Mouse (Mus musculus): ENCODE data around the gene Dbx1. TPM values are rescaled to one million over a fixed set of nuclear protein-coding genes. Genes with fewer than 3 reads are reported as not detected.
A peak's percentile ranks its signal among the peaks of the same experiment; 100 is the strongest.

Gene Dbx1
- polyA plus RNA-seq, 1 experiment from 2014 or later: 0.43 TPM

DNA sequence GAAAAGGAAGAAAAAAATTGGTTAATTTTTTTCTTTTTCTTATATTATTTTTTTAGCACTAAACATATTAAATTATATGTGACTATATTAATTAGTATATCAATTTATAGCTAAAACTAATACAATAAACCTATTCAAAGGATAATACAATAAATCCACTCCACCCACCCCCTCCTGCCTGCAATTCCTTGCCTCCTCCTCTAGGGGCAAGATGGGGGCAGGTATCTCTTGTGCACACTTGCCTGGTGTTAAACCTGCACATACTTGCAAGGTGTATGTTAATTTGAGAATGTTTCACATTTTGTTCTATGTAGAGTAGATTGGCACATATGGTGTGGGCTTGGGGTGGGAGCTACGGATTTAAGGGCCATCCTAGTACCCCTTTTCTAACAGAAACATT, 16.5 kb downstream of the Dbx1 start:
- H3K27ac ChIP-seq: no peak overlapping the region
- no peak overlapping the region for H3K4me3 ChIP-seq (replicated peaks)
- no peak for ATAC-seq (replicated peaks; ENCODE audit: low FRiP score)
- H3K9ac ChIP-seq: no peak overlapping the region
- H3K27me3 ChIP-seq: peaks cover 38% of the 10 kb centered on the region
- H3K4me2 ChIP-seq: no peak overlapping the region
- 0 out of 2 replicates have a peak, but pooled peaks cover 4% of the 10 kb centered on the region for H3K4me1 ChIP-seq
- 70% methylated on average over 1 of the region's 1 CpGs for WGBS
- no peaks in the 10 kb centered on the region for H3K36me3 ChIP-seq
- H3K9me3 ChIP-seq (replicated peaks): no peaks in the 10 kb centered on the region

DNA sequence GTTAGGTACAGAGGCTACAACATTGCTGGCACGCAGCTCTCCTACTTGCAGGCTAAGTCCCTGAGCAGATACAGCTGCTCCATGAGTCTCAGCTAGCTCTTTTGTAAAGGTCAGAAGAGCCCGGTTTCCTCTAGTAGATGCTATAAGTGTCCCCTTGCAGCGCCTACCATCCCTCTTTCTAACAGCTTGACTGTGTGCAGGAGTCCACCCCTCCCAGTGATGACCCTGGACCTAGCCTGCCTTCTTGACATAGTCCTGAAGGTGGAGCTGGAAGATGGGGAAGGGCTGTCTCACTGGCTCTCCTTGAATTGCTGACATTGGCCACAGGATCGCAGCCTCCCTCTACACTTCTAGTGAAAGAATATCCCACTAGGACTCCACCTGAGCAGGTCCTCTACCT, 19.6 kb downstream of the Dbx1 start:
- H3K4me1 ChIP-seq: 0 out of 2 replicates have a peak, but pooled peaks cover 4% of the 10 kb centered on the region
- 74% methylated on average over 4 of the region's 4 CpGs for WGBS
- peaks cover 19% of the 10 kb centered on the region for H3K27me3 ChIP-seq
- H3K27ac ChIP-seq: no peak overlapping the region
- H3K4me2 ChIP-seq: no peak overlapping the region
- no peak for ATAC-seq (replicated peaks; ENCODE audit: low FRiP score)
- no peaks in the 10 kb centered on the region for H3K36me3 ChIP-seq
- H3K9me3 ChIP-seq (replicated peaks): no peaks in the 10 kb centered on the region
- no peak overlapping the region for H3K9ac ChIP-seq
- no peak overlapping the region for H3K4me3 ChIP-seq (replicated peaks)

DNA sequence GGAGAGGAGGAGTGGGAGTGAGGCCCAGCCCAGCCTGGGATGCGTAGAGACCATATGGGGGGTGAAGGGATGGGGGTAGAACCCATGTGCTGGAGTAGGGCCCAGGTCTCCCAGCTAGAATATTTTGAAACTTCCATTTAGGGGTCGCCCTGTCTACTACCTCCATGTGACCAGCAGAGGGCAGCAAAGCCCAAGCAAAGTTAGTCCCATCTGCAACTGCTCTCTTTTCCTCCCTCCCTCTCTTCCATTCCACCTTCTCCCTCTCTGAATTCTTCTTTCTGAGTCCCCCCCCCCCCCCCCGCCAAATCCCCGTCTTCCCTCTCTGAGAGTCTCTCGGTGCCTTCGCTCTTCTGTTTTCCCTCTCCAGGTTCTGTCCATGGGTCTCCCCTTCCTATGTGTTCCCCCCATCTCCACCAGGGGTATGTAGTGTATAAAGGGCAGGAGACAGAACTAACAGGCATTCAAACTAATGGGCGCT, 20.4 kb downstream of the Dbx1 start:
- ATAC-seq (replicated peaks; ENCODE audit: low FRiP score): peak; percentile 66
- 0 out of 2 replicates have a peak, but pooled peaks cover 4% of the 10 kb centered on the region for H3K4me1 ChIP-seq
- H3K9me3 ChIP-seq (replicated peaks): no peaks in the 10 kb centered on the region
- H3K9ac ChIP-seq: no peak overlapping the region
- 5% methylated on average over 6 of the region's 7 CpGs for WGBS
- H3K36me3 ChIP-seq: no peaks in the 10 kb centered on the region
- H3K27me3 ChIP-seq: peaks cover 19% of the 10 kb centered on the region; the same call in 1 of the 2 replicates
- H3K4me2 ChIP-seq: peak overlapping the region; percentile 41
- no peak overlapping the region for H3K27ac ChIP-seq
- no peak overlapping the region for H3K4me3 ChIP-seq (replicated peaks)

DNA sequence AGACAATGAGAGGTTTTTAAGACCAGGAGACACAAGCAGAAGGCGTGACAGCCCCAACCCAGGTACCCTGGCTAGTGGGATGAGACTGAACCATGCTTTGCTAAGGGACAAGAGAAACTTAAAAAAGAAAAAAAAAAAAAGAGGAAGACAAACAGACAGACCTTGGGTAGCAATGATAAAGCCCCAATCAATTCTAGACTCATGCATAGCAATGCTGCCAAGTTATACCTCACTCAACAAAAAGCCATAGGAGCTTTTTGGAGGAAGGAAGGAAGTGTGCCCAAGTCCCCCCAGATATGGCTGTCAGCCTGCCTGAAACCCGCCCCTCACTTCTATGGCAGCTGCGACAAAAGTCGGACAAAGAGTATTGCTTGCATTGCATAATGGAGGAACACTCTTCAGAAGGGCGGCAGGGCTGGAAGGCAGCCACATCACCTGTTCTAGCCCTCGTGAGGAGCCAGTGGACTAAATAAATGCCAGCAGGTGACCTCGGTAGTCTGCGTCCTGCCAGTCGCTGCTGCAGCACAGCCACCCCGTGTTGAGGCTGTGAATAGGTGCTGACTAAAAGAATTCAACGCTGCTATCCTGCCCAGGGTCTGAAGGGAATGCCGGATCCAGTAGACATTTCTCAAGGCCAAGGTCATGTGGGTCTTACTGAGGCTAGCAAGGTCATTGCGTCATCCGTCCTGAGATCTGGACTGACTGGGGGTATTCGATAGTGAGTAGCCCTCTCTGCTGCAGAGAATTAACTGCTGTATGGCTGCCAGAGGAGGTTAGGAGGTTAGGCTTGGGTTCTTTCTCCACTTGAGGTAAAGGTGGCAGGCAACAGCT, 31.5 kb downstream of the Dbx1 start:
- Histone ChIP-seq H3K36me3 (peaks cover 76% of the 10 kb centered on the region), H3K4me2 (no peak overlapping the region), H3K27me3 (no peaks in the 10 kb centered on the region), H3K9me3 (replicated peaks) (no peaks in the 10 kb centered on the region), H3K4me3 (replicated peaks) (no peak overlapping the region), H3K9ac (no peak overlapping the region), H3K4me1 (peaks cover 17% of the 10 kb centered on the region), H3K27ac (no peak overlapping the region)
- no peak for ATAC-seq (replicated peaks; ENCODE audit: low FRiP score)
- 92% methylated on average over 15 of the region's 15 CpGs for WGBS

DNA sequence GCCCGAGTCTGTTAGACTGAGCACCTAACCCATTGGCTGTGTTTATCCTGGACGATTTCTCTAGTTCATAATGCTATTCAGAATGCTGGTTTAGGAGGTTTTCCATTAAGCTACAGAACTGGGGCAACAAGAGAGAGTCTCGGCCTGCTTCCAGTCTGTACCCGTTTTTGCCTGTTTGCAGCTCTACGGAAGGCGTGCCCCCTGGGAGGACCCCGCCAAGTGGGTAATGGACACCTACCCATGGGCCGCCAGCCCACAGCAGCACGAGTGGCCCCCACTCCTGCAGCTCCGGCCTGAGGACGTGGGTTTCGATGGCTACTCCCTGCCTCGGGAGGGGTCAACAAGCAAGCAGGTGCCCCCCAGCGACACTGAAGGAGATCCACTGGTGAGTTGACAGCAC, 32.4 kb downstream of the Dbx1 start:
- Histone ChIP-seq H3K9ac (no peak overlapping the region), H3K9me3 (replicated peaks) (no peaks in the 10 kb centered on the region), H3K27me3 (no peaks in the 10 kb centered on the region), H3K4me2 (no peak overlapping the region), H3K4me1 (peaks cover 17% of the 10 kb centered on the region), H3K27ac (no peak overlapping the region), H3K36me3 (peaks cover 86% of the 10 kb centered on the region), H3K4me3 (replicated peaks) (no peak overlapping the region)
- ATAC-seq (replicated peaks; ENCODE audit: low FRiP score): no peak
- 85% methylated on average over 14 of the region's 14 CpGs for WGBS

DNA sequence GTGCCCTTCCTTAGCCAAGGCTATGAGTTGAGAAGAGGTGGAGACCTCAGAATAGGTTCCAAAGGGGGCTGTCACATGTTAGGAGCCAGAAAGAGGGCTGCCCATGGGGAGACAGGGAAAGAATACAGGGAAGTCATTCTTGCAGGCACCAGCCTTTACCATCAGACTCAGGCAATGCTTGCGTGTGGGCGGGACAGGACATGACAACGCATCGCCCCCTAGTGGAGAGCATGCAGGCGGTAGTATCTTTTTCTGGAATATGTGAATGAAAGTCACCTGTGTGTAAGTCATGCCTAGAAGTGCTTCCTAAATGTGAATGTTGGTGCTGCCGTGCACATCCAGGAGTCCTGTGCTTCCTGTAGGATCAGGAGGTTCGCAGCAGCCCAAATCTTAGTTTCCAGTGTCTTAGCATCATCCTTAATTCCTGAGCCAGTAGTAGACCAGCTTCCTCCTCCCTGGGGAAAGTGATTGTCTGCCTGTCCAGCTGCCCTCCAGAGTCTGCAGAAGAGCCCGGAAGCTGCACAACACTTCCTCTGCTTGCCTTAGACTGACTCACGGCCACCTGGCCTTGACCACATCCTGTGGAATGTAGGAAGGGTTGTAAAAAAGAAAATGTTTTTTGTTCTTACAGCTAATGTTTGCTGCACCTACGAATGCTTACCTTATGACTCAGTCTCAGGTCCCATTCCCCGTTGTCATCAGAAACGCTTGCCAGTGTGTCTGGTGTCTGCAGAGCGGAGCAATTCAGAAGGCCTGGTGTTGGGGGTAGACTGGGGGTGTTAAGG, 35.3 kb downstream of the Dbx1 start:
- Histone ChIP-seq H3K9ac (no peak overlapping the region), H3K4me3 (replicated peaks) (no peak overlapping the region), H3K4me1 (0 out of 2 replicates have a peak, but pooled peaks cover 5% of the 10 kb centered on the region), H3K36me3 (peaks cover 100% of the 10 kb centered on the region), H3K27ac (no peak overlapping the region), H3K9me3 (replicated peaks) (no peaks in the 10 kb centered on the region), H3K27me3 (no peaks in the 10 kb centered on the region), H3K4me2 (no peak overlapping the region)
- ATAC-seq (replicated peaks; ENCODE audit: low FRiP score): no peak
- 50% methylated on average over 13 of the region's 13 CpGs for WGBS

DNA sequence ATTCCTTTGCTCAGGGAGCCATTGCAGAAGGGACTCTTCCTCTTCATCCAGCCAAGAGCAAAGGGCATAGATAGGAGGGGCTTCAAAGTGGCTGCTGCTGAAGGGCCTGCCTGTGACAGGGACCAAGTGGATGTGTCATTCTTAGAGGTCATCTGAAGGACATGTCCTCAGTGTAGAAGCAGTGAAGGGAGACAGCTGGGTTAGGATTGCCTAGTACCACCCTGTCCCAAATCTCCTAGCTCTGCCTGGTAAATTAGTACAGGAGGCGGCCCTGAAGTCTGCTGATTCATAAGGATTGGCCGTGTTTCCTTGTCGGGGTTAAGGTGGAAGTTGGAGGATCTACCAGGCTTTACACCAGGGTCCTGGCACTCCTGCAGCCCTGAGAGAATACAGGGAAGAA, 36.7 kb downstream of the Dbx1 start:
- 0 out of 2 replicates have a peak, but pooled peaks cover 2% of the 10 kb centered on the region for H3K4me1 ChIP-seq
- peaks cover 100% of the 10 kb centered on the region for H3K36me3 ChIP-seq
- H3K27me3 ChIP-seq: no peaks in the 10 kb centered on the region
- no peak overlapping the region for H3K27ac ChIP-seq
- no peak; the same call in 1 of the 2 replicates for ATAC-seq (replicated peaks; ENCODE audit: low FRiP score)
- no peak overlapping the region for H3K4me2 ChIP-seq
- no peaks in the 10 kb centered on the region for H3K9me3 ChIP-seq (replicated peaks)
- WGBS: 78% methylated on average over 3 of the region's 3 CpGs
- H3K9ac ChIP-seq: no peak overlapping the region
- H3K4me3 ChIP-seq (replicated peaks): no peak overlapping the region

DNA sequence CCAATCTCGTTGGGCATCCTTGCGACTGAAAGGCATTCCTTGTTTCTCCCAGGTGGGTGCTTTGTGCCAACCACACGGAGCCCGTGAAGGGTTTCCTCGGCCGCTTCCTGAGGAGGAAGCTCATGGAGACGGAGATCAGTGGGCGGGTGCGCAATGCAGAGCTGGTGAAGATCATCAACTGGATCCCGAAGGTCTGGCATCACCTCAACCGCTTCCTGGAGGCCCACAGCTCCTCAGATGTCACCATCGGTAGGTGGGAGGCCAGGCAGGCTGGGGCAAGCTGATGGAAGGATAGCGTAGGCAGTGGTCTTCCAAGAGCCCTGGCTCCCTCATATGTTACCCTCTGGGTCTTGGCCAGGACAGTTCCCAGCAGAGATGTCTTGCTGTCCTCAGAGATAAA, 38.4 kb downstream of the Dbx1 start:
- H3K4me1 ChIP-seq: 0 out of 2 replicates have a peak, but pooled peaks cover 2% of the 10 kb centered on the region
- H3K4me3 ChIP-seq (replicated peaks): no peak overlapping the region
- no peaks in the 10 kb centered on the region for H3K9me3 ChIP-seq (replicated peaks)
- H3K9ac ChIP-seq: no peak overlapping the region
- peaks cover 100% of the 10 kb centered on the region for H3K36me3 ChIP-seq
- ATAC-seq (replicated peaks; ENCODE audit: low FRiP score): no peak
- no peak overlapping the region for H3K4me2 ChIP-seq
- no peak overlapping the region for H3K27ac ChIP-seq
- H3K27me3 ChIP-seq: no peaks in the 10 kb centered on the region
- 92% methylated on average over 13 of the region's 13 CpGs for whole genome bisulfite sequencing

DNA sequence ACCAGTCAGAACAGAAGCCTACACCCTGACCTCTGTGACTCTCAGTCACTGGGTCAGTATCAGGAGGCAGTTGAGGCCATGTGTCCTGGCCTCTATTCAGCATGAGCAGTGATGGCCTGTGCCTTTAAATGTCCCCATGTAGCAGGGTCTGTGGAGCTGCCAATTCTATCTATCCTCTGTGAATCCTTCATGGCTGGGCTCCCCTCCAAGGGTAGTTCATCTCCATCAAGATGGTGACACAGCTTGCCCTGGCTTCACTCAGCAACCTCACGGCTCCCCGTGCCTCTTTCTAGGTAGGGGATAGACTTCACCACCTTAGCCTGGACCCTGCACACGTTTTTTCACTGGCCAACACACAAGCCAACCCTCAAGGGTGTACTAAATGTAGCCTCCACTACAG, 38.9 kb downstream of the Dbx1 start:
- no peaks in the 10 kb centered on the region for H3K27me3 ChIP-seq
- no peak for ATAC-seq (replicated peaks; ENCODE audit: low FRiP score)
- H3K4me2 ChIP-seq: no peak overlapping the region
- no peak overlapping the region for H3K4me3 ChIP-seq (replicated peaks)
- H3K36me3 ChIP-seq: peaks cover 100% of the 10 kb centered on the region
- H3K9me3 ChIP-seq (replicated peaks): no peaks in the 10 kb centered on the region
- no peak overlapping the region for H3K27ac ChIP-seq
- H3K4me1 ChIP-seq: 0 out of 2 replicates have a peak, but pooled peaks cover 2% of the 10 kb centered on the region
- no peak overlapping the region for H3K9ac ChIP-seq
- WGBS: 83% methylated on average over 3 of the region's 3 CpGs

DNA sequence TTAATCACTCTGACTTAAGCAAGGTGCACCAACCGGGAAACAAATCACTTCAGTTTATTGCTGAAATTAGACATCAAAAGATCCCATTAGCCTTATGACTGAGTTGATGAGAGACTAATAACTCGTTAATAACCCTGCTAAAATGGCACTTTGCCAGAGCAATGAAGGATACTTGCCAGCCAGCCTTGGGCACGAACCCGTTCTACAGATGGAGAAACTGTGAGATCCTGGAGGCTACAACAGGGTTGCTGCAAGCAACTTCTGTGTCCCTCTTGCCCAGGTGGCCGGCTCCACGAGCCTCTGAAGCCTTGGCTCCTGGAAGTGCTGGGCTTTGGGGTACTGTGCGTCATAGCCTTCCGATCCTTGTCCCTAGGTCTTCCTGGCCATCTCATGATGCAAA, 47.0 kb downstream of the Dbx1 start:
- no peak overlapping the region for H3K27ac ChIP-seq
- H3K9ac ChIP-seq: no peak overlapping the region
- no peak overlapping the region for H3K4me2 ChIP-seq
- H3K27me3 ChIP-seq: no peaks in the 10 kb centered on the region
- no peaks in the 10 kb centered on the region for H3K9me3 ChIP-seq (replicated peaks)
- no peaks in the 10 kb centered on the region for H3K4me1 ChIP-seq
- WGBS: 85% methylated on average over 8 of the region's 8 CpGs
- no peak overlapping the region for H3K4me3 ChIP-seq (replicated peaks)
- peaks cover 96% of the 10 kb centered on the region for H3K36me3 ChIP-seq
- no peak for ATAC-seq (replicated peaks; ENCODE audit: low FRiP score)

DNA sequence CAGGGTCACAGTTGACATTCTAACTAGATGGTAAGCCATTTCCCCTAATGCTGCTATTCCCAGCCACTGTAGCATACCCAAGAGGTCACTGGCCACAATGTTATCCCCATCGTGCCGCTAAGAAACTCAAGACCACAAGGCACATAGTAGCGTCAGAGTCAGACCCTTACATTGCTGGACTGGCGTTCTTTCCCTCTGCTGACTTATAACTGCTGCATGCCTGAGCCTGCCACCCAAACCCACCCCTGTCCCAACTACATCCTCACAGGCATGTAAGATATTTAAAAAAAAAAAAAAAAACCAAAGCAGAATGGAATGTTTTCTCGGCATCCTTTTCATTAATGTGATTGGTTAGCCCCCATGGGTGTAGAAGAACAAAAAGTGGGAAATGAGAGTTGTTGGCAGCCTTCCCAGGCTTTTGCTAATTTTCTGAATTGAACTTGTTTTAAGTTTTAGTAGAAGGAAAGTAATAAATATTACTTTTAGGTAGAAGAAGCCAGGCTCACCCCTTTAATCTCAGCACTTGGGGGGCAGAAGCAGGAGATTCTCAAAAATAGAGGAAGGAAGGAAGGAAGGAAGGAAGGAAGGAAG, 50.0 kb downstream of the Dbx1 start:
- Histone ChIP-seq H3K4me1 (no peaks in the 10 kb centered on the region), H3K9ac (no peak overlapping the region), H3K4me3 (replicated peaks) (no peak overlapping the region), H3K4me2 (no peak overlapping the region), H3K27me3 (no peaks in the 10 kb centered on the region), H3K36me3 (peaks cover 96% of the 10 kb centered on the region), H3K9me3 (replicated peaks) (no peaks in the 10 kb centered on the region), H3K27ac (no peak overlapping the region)
- 71% methylated on average over 5 of the region's 5 CpGs for WGBS
- ATAC-seq (replicated peaks; ENCODE audit: low FRiP score): no peak

DNA sequence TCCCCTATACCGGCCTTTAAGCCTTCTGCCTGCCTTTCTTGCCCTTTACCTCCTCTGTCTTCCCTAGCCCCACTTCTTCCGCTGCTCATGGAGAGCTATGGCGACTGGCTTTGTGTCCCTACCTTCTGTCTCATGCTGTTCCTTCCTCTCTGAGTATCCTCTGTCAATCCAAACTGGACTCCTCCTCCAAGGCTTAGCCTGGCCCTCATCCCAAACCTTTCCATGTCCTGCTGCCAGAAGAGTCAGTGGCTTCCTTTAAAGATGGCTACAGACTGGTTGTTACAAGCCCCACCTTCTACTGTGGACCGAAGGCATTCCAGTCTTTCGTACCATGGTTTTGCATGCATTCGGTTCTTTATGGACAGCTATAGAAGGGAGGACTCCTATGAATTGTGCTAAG, 53.5 kb downstream of the Dbx1 start:
- H3K36me3 ChIP-seq: peaks cover 98% of the 10 kb centered on the region
- H3K27ac ChIP-seq: no peak overlapping the region
- H3K9me3 ChIP-seq (replicated peaks): no peaks in the 10 kb centered on the region

More for the DNA sequence above, 53.5 kb downstream of the Dbx1 start:
- 91% methylated on average over 6 of the region's 6 CpGs for WGBS
- H3K4me3 ChIP-seq (replicated peaks): no peak overlapping the region
- H3K4me1 ChIP-seq: no peaks in the 10 kb centered on the region
- H3K27me3 ChIP-seq: no peaks in the 10 kb centered on the region
- ATAC-seq (replicated peaks; ENCODE audit: low FRiP score): no peak
- H3K4me2 ChIP-seq: no peak overlapping the region
- no peak overlapping the region for H3K9ac ChIP-seq
